Comparison of ENCODE assay signal across 25 mouse cellular contexts in genomic region chr6:4606394-4606793, GRCm38 (mm10). TPM values are rescaled to one million over a fixed set of nuclear protein-coding genes. Genes with fewer than 3 reads are reported as not detected.
DNase-seq lines count a peak whose midpoint lies in the region; ATAC-seq and TF ChIP-seq lines count a peak whose summit lies in the region.
"Had no signal": no experiment of that assay in that cellular context is flagged by ENCODE, and none has a peak within 500 bp of the region (broad histone marks: within the 10 kb centered on the region; RNA-seq: fewer than 3 reads in every experiment).

No protein-coding gene starts in this region.

- H3K27ac ChIP-seq in embryonic facial prominence, embryonic 11.5 days (replicated peaks; ENCODE audit: low read depth, low read length): no peak overlapping the region
- H3K27ac ChIP-seq in embryonic facial prominence, embryonic 10.5 days (replicated peaks): no peak overlapping the region
- H3K27ac ChIP-seq in heart, adult 2 months: no peak overlapping the region
- no peak overlapping the region for H3K27ac ChIP-seq in heart, embryonic 10.5 days
- H3K27ac ChIP-seq in stomach, embryonic 14.5 days (ENCODE audit: low read length): no peak overlapping the region
- H3K27ac ChIP-seq in stomach, postnatal 0 days (replicated peaks): no peak overlapping the region
- H3K27ac ChIP-seq: kidney, postnatal 0 days; liver, embryonic 15.5 days; lung, embryonic 15.5 days; midbrain, embryonic 13.5 days; stomach, embryonic 15.5 days had no signal

- no peaks in the 10 kb centered on the region for H3K9me3 ChIP-seq in embryonic facial prominence, embryonic 11.5 days (replicated peaks; ENCODE audit: control insufficient read depth, low read length)
- no peaks in the 10 kb centered on the region for H3K9me3 ChIP-seq in embryonic facial prominence, embryonic 10.5 days
- H3K9me3 ChIP-seq in heart, embryonic 10.5 days: no peaks in the 10 kb centered on the region
- no peaks in the 10 kb centered on the region for H3K9me3 ChIP-seq in stomach, embryonic 14.5 days (ENCODE audit: control insufficient read depth, low read depth, low read length)
- no peaks in the 10 kb centered on the region for H3K9me3 ChIP-seq in stomach, postnatal 0 days (ENCODE audit: control insufficient read depth, low read length)
- H3K9me3 ChIP-seq: heart, embryonic 12.5 days; liver, embryonic 15.5 days; lung, embryonic 15.5 days; midbrain, embryonic 13.5 days; stomach, embryonic 15.5 days had no signal

- 0 out of 2 replicates have a peak, but pooled peaks have one; percentile 39 for ATAC-seq in embryonic facial prominence, embryonic 11.5 days (replicated peaks; ENCODE audit: insufficient number of reproducible peaks, low FRiP score, low TSS enrichment, low read depth)
- ATAC-seq in stomach, embryonic 14.5 days (ENCODE audit: insufficient number of reproducible peaks, insufficient read depth, low FRiP score, low read depth): 0 out of 2 replicates have a peak, but pooled peaks have one; percentile 49
- no peak for ATAC-seq in stomach, postnatal 0 days (ENCODE audit: low FRiP score, low TSS enrichment)
- ATAC-seq: activated CD4-positive, CD25-positive, alpha-beta regulatory T cell, adult 4 months; intestine, embryonic 16.5 days; midbrain, embryonic 13.5 days had no signal

- no peak for TF ChIP-seq POLR2A in heart, adult 2 months (IDR thresholded peaks at IDR 0.05; ENCODE audit: insufficient read depth, low read depth, low read length)

- no peaks in the 10 kb centered on the region for H3K36me3 ChIP-seq in embryonic facial prominence, embryonic 11.5 days (replicated peaks; ENCODE audit: control insufficient read depth, insufficient read depth, low read depth, low read length)
- H3K36me3 ChIP-seq in embryonic facial prominence, embryonic 10.5 days (replicated peaks): peaks cover 21% of the 10 kb centered on the region
- no peaks in the 10 kb centered on the region for H3K36me3 ChIP-seq in heart, adult 2 months (ENCODE audit: control insufficient read depth, insufficient read depth, low read length)
- peaks cover 4% of the 10 kb centered on the region; the same call in 1 of the 2 replicates for H3K36me3 ChIP-seq in heart, embryonic 10.5 days
- H3K36me3 ChIP-seq in stomach, embryonic 14.5 days (ENCODE audit: control insufficient read depth, insufficient read depth, low read length): no peaks in the 10 kb centered on the region; the same call in 1 of the 2 replicates
- H3K36me3 ChIP-seq in stomach, postnatal 0 days (ENCODE audit: control insufficient read depth, insufficient read depth, low read length): no peaks in the 10 kb centered on the region
- H3K36me3 ChIP-seq: heart, embryonic 12.5 days; midbrain, embryonic 13.5 days had no signal

- H3K4me1 ChIP-seq in embryonic facial prominence, embryonic 11.5 days (ENCODE audit: control insufficient read depth, insufficient read depth, low read length): no peaks in the 10 kb centered on the region
- H3K4me1 ChIP-seq in embryonic facial prominence, embryonic 10.5 days: peaks cover 51% of the 10 kb centered on the region
- H3K4me1 ChIP-seq in heart, adult 2 months (ENCODE audit: control insufficient read depth, insufficient read depth, low read length): peaks cover 5% of the 10 kb centered on the region
- peaks cover 28% of the 10 kb centered on the region for H3K4me1 ChIP-seq in heart, embryonic 10.5 days
- 0 out of 2 replicates have a peak, but pooled peaks cover 12% of the 10 kb centered on the region for H3K4me1 ChIP-seq in stomach, embryonic 14.5 days (ENCODE audit: control insufficient read depth, insufficient read depth, low read length)
- H3K4me1 ChIP-seq in stomach, postnatal 0 days (replicated peaks; ENCODE audit: control insufficient read depth, insufficient read depth): no peaks in the 10 kb centered on the region

- no peaks in the 10 kb centered on the region for H3K27me3 ChIP-seq in embryonic facial prominence, embryonic 11.5 days (ENCODE audit: control insufficient read depth, insufficient read depth, low read length)
- H3K27me3 ChIP-seq in embryonic facial prominence, embryonic 10.5 days (replicated peaks; ENCODE audit: low read depth, poor library complexity, severe bottlenecking): no peaks in the 10 kb centered on the region
- no peaks in the 10 kb centered on the region for H3K27me3 ChIP-seq in heart, adult 2 months (ENCODE audit: control insufficient read depth, insufficient read depth, low read length)
- H3K27me3 ChIP-seq in heart, embryonic 10.5 days (ENCODE audit: insufficient read depth, poor library complexity, severe bottlenecking): no peaks in the 10 kb centered on the region
- no peaks in the 10 kb centered on the region for H3K27me3 ChIP-seq in stomach, embryonic 14.5 days (ENCODE audit: control insufficient read depth, insufficient read depth, low read length)
- H3K27me3 ChIP-seq in stomach, postnatal 0 days (ENCODE audit: control insufficient read depth, insufficient read depth, low read length): no peaks in the 10 kb centered on the region
- H3K27me3 ChIP-seq: CH12.LX; heart, embryonic 12.5 days; liver, embryonic 15.5 days; lung, embryonic 15.5 days; midbrain, embryonic 13.5 days; stomach, embryonic 15.5 days had no signal

- H3K4me2 ChIP-seq in embryonic facial prominence, embryonic 11.5 days (ENCODE audit: low read depth, low read length): no peak overlapping the region
- no peak overlapping the region for H3K4me2 ChIP-seq in stomach, embryonic 14.5 days (replicated peaks; ENCODE audit: low read depth, low read length)
- no peak overlapping the region for H3K4me2 ChIP-seq in stomach, postnatal 0 days (replicated peaks; ENCODE audit: low read depth)
- H3K4me2 ChIP-seq: heart, embryonic 12.5 days; liver, embryonic 15.5 days; lung, embryonic 15.5 days; midbrain, embryonic 13.5 days; stomach, embryonic 15.5 days had no signal

- H3K79me2 ChIP-seq in heart, adult 2 months (replicated peaks; ENCODE audit: control insufficient read depth, insufficient read depth, low read length): peaks cover 3% of the 10 kb centered on the region

- WGBS in embryonic facial prominence, embryonic 11.5 days: 85% methylated on average over 4 of the region's 4 CpGs
- WGBS in embryonic facial prominence, embryonic 10.5 days: 89% methylated on average over 4 of the region's 4 CpGs
- WGBS in heart, adult 2 months: 88% methylated on average over 4 of the region's 4 CpGs
- WGBS in heart, embryonic 10.5 days: 84% methylated on average over 4 of the region's 4 CpGs
- WGBS in stomach, embryonic 14.5 days: 84% methylated on average over 4 of the region's 4 CpGs
- WGBS in stomach, postnatal 0 days: 78% methylated on average over 4 of the region's 4 CpGs

- intact Hi-C loops in heart, adult 2 months (cut with DNase I): loop anchor here (10.0 kb wide), 1 partner anchor 888 kb away; the partner anchor contains the start of gene Pdk4

- no peak overlapping the region for H3K9ac ChIP-seq in embryonic facial prominence, embryonic 11.5 days (replicated peaks; ENCODE audit: low read length)
- peak overlapping the region; percentile 24; the same call in 1 of the 2 replicates for H3K9ac ChIP-seq in heart, adult 2 months (ENCODE audit: low read depth, low read length)
- no peak overlapping the region for H3K9ac ChIP-seq in stomach, embryonic 14.5 days (replicated peaks; ENCODE audit: low read depth, low read length)
- no peak overlapping the region for H3K9ac ChIP-seq in stomach, postnatal 0 days (ENCODE audit: low read length)
- H3K9ac ChIP-seq: heart, embryonic 12.5 days; liver, embryonic 15.5 days; lung, embryonic 15.5 days; midbrain, embryonic 13.5 days; stomach, embryonic 15.5 days had no signal

- TF ChIP-seq CTCF in heart, adult 2 months (IDR thresholded peaks at IDR 0.05): no peak
- TF ChIP-seq CTCF in stomach, postnatal 0 days (IDR thresholded peaks at IDR 0.05; ENCODE audit: low read depth): no peak

- H3K4me3 ChIP-seq in embryonic facial prominence, embryonic 11.5 days (ENCODE audit: low read depth, low read length): no peak overlapping the region
- H3K4me3 ChIP-seq in embryonic facial prominence, embryonic 10.5 days: no peak overlapping the region
- no peak overlapping the region for H3K4me3 ChIP-seq in heart, adult 2 months
- H3K4me3 ChIP-seq in heart, embryonic 10.5 days: no peak overlapping the region
- H3K4me3 ChIP-seq in stomach, embryonic 14.5 days (ENCODE audit: low read depth, low read length): no peak overlapping the region
- H3K4me3 ChIP-seq in stomach, postnatal 0 days (ENCODE audit: low read depth, low read length): no peak overlapping the region
- H3K4me3 ChIP-seq: heart, embryonic 12.5 days; liver, embryonic 15.5 days; lung, embryonic 15.5 days; midbrain, embryonic 13.5 days; stomach, embryonic 15.5 days had no signal

- DNase-seq in embryonic facial prominence, embryonic 11.5 days (ENCODE audit: low spot score): no peak
- no peak for DNase-seq in embryonic facial prominence, embryonic 10.5 days (ENCODE audit: low spot score)
- DNase-seq in heart, adult 2 months: no peak
- no peak for DNase-seq in heart, embryonic 10.5 days (ENCODE audit: low spot score)
- DNase-seq in stomach, postnatal 0 days (ENCODE audit: low spot score): no peak
- no peak for DNase-seq in adrenal gland, postnatal 14 days
- DNase-seq: adrenal gland, adult 8-10 months; cerebellum, adult 11 months; cerebellum, adult 9-10 months; embryo, embryonic 11 days; gastrocnemius, postnatal 14 days; kidney, adult 8-10 months; kidney, postnatal 4 days; lung, postnatal 36 days; thymus, postnatal 14 days had no signal

- no peak for TF ChIP-seq EP300 in heart, adult 2 months (IDR thresholded peaks at IDR 0.05; ENCODE audit: insufficient read depth, low read depth, low read length)
- no peak for TF ChIP-seq EP300 in stomach, postnatal 0 days (optimal IDR thresholded peaks at IDR 0.05)

RNA-seq across cellular contexts. Expression of gene Casd1, which starts 5.8 kb away (rescaled TPM):
- 57.7 and 61.6 TPM in 2 replicates for polyA plus RNA-seq in embryonic facial prominence, embryonic 11.5 days (2014; fragmentation: Nextera tagmentation; extraction: Ambion mirVana)
- polyA plus RNA-seq in embryonic facial prominence, embryonic 10.5 days (2016; fragmentation: Nextera tagmentation; extraction: Ambion mirVana): 48.0 and 48.5 TPM in 2 replicates
- total RNA-seq in heart, adult 2 months (2021): 10 to 100 TPM; 26.1 to 26.4 TPM
- 12.3 and 25.2 TPM in 2 replicates for polyA plus RNA-seq in heart, adult 2 months (2012; rRNA removed)
- polyA plus RNA-seq in heart, embryonic 10.5 days (2016; fragmentation: Nextera tagmentation; extraction: Ambion mirVana): 32.1 and 43.8 TPM in 2 replicates
- polyA plus RNA-seq in stomach, embryonic 14.5 days (2014; fragmentation: Nextera tagmentation; extraction: Ambion mirVana): 37.6 and 42.3 TPM in 2 replicates
- 9.5 and 9.7 TPM in 2 replicates for polyA plus RNA-seq in stomach, postnatal 0 days (2015; fragmentation: Nextera tagmentation; extraction: Ambion mirVana)
- 32.3 and 35.3 TPM in 2 replicates for total RNA-seq in adrenal gland, postnatal 14 days (2021)
